Mouse (Mus musculus): ENCODE results near the gene Bmx. TPM values are rescaled to one million over a fixed set of nuclear protein-coding genes. Genes with fewer than 3 reads are reported as not detected.
A peak's percentile ranks its signal among the peaks of the same experiment; 100 is the strongest.

Bmx gene
- 5.8 and 5.9 TPM in 2 replicates for polyA plus RNA-seq (2015; fragmentation: Nextera tagmentation; extraction: Ambion mirVana)

DNA sequence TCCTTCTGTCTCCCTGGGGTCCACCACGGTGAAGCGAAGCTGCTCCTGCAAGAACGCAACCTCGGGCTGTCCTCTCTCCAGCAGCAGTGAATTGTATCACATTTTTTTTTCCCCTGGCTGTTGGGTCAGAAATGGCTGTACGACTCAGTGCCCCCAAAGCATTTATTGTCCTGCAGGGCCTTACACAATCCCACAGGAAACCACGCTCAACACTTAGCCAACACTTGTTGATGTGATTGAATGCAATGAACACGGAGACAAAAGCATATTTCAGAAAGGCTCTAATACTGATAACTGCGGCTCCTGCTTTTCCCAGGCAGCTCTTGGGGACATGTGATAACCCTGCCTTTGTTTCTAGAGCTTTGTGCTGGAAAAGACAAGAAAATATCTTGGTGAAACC, at the start of gene Bmx:
TSS of gene Bmx (minus strand) at position 137 of the 400 bp plus-strand sequence.
- Histone ChIP-seq H3K4me3 (peak within 1 kb of the TSS; percentile 33), H3K4me1 (0 out of 2 replicates have a peak, but pooled peaks cover 3% of the 10 kb centered on the region), H3K9ac (peak within 1 kb of the TSS; percentile 58), H3K27ac (replicated peaks) (peak within 1 kb of the TSS; percentile 84), H3K4me2 (peak within 1 kb of the TSS; percentile 48), H3K27me3 (replicated peaks) (no peaks in the 10 kb centered on the region; the same call in 1 of the 2 replicates), H3K36me3 (no peaks in the 10 kb centered on the region), H3K9me3 (no peaks in the 10 kb centered on the region)
- 32% methylated on average over 8 of the region's 8 CpGs for WGBS
- ATAC-seq (ENCODE audit: extremely low read depth, insufficient number of reproducible peaks, low FRiP score, low TSS enrichment) = no peak

DNA sequence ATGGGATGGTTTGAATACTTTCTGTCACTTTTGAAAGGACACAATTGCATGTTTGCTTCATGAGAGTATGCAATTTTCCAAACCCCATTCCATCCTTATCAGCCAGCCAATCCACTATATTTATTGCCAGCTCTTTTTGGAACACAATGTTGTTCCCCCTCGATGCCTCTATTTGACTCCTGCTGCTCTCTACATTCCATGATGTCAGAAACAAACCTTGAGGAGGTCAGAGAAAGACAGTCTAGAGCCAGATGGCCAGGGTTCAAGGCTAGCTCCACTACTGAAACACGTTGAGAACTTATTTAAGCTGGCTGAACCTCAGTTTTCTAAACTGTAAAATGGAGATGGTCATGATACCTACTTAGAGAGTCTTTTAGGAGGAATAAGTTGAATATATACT, 48.3 kb upstream of the Bmx start:
- no peak for ATAC-seq (ENCODE audit: extremely low read depth, insufficient number of reproducible peaks, low FRiP score, low TSS enrichment)
- no peak overlapping the region for H3K9ac ChIP-seq
- no peaks in the 10 kb centered on the region for H3K4me1 ChIP-seq
- no peak overlapping the region for H3K4me2 ChIP-seq
- no peaks in the 10 kb centered on the region for H3K9me3 ChIP-seq
- H3K27ac ChIP-seq (replicated peaks) = no peak overlapping the region
- 47% methylated on average over 2 of the region's 2 CpGs for WGBS
- no peaks in the 10 kb centered on the region for H3K27me3 ChIP-seq (replicated peaks)
- no peak overlapping the region for H3K4me3 ChIP-seq
- H3K36me3 ChIP-seq = no peaks in the 10 kb centered on the region

DNA sequence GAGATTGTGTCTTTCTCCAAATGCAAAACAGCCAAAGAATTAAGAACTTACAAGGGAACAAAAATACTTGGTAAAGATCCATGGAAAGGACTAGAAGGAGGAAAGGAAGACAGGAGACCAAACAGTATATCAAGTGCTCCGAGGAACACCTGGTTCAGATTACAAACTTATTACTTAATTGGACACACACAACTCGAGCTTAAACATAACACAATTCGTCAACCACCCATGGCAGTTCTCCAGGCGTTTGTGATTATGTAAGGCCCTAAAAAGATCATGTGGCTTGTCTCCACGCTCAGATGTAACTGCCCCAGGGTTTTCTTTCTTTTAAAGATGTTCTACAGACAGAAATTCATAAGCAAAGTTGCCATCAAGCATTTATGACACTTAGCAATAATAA, 33.2 kb upstream of the Bmx start:
- H3K4me1 ChIP-seq = no peaks in the 10 kb centered on the region
- H3K27ac ChIP-seq (replicated peaks) = no peak overlapping the region
- H3K9ac ChIP-seq = no peak overlapping the region
- H3K9me3 ChIP-seq = no peaks in the 10 kb centered on the region
- H3K4me2 ChIP-seq = no peak overlapping the region
- no peaks in the 10 kb centered on the region for H3K36me3 ChIP-seq
- no peak for ATAC-seq (ENCODE audit: extremely low read depth, insufficient number of reproducible peaks, low FRiP score, low TSS enrichment)
- no peaks in the 10 kb centered on the region for H3K27me3 ChIP-seq (replicated peaks)
- WGBS = 60% methylated on average over 5 of the region's 5 CpGs
- no peak overlapping the region for H3K4me3 ChIP-seq

DNA sequence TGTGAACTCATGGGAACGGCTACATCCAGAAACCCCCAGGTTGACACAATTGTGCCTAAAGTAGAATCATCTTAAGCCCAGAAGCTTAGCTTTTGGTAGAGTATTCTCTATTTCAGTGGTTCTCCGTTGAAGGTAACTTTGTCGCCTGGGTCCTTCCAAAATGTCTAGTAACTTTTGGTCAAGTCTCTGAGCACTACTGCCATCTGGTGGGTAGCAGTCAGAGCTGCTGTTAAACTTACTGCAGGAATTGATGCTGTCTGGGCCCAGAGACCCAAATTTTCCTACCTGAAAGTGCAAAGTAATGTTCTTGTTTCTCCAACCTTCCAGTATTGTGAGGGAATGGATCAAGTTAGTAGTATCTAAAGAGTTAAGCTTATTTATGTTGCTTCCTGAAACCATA, 29.1 kb upstream of the Bmx start:
- H3K27ac ChIP-seq (replicated peaks) = no peak overlapping the region
- H3K36me3 ChIP-seq = no peaks in the 10 kb centered on the region
- no peak for ATAC-seq (ENCODE audit: extremely low read depth, insufficient number of reproducible peaks, low FRiP score, low TSS enrichment)
- H3K4me1 ChIP-seq = no peaks in the 10 kb centered on the region
- no peaks in the 10 kb centered on the region for H3K9me3 ChIP-seq
- H3K9ac ChIP-seq = no peak overlapping the region
- no peak overlapping the region for H3K4me2 ChIP-seq
- no peaks in the 10 kb centered on the region for H3K27me3 ChIP-seq (replicated peaks)
- no peak overlapping the region for H3K4me3 ChIP-seq
- 56% methylated on average over 3 of the region's 3 CpGs for WGBS

DNA sequence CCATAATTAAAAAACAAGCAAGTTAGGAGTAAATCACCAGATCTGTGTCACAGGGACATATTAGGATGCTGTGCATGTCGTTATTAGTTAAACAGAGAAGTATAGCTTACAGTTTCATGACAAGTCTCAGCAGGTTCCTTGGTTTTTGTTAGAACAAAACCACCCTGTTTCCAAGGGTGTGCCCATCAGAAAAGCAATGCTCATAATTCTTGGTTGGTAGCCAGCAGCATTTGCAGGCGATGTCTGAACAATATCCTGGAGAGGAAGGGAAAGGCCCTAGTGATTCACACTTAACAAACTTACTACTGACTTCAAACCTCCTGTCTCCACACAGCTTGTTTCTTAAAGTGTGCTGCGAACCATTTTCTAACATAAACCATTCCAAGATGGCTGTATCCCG, 25.8 kb upstream of the Bmx start:
- Histone ChIP-seq H3K4me2 (no peak overlapping the region), H3K9me3 (no peaks in the 10 kb centered on the region), H3K27me3 (replicated peaks) (no peaks in the 10 kb centered on the region), H3K4me3 (no peak overlapping the region), H3K9ac (no peak overlapping the region), H3K4me1 (no peaks in the 10 kb centered on the region), H3K27ac (replicated peaks) (no peak overlapping the region), H3K36me3 (no peaks in the 10 kb centered on the region)
- no peak for ATAC-seq (ENCODE audit: extremely low read depth, insufficient number of reproducible peaks, low FRiP score, low TSS enrichment)
- WGBS = 71% methylated on average over 4 of the region's 4 CpGs

DNA sequence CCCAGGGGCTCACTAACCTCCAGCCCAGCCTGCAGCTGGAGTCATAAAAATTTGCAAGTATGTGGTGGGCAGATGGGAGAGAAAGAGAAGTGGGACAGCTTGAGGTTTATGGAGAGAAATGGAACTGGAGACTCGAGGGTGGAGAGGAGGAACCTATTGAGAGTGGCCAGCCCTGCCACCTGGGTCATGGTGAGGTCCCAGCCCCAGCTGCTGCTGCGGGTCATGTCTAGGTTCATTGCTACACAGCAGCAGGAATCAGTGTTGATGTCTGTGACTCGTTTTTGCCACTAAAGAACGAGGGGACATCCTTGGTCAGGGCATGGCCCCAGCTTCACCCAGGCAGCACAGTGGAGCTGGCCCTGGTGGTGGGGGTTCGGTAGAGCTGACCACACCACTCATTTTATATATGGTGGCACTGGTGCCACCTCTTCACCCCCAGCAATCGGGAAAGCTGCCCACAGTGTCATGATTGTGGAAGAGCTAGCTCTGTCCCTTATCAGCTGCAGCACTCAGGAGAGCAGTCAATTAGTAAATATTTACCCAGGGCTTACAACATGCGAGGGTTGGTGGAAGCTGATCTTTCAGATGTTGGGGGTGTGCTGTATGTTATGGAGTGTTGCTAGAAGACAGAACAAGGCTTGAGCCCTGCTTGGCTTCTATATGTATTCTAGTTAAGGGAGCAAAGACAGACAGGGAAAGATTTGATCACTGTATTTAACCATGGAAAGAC, 23.1 kb upstream of the Bmx start:
- Histone ChIP-seq H3K27me3 (replicated peaks) (no peaks in the 10 kb centered on the region), H3K36me3 (no peaks in the 10 kb centered on the region), H3K4me1 (no peaks in the 10 kb centered on the region), H3K4me2 (no peak overlapping the region), H3K9ac (no peak overlapping the region), H3K9me3 (no peaks in the 10 kb centered on the region), H3K27ac (replicated peaks) (no peak overlapping the region), H3K4me3 (no peak overlapping the region)
- no peak for ATAC-seq (ENCODE audit: extremely low read depth, insufficient number of reproducible peaks, low FRiP score, low TSS enrichment)
- WGBS = 41% methylated on average over 7 of the region's 7 CpGs

DNA sequence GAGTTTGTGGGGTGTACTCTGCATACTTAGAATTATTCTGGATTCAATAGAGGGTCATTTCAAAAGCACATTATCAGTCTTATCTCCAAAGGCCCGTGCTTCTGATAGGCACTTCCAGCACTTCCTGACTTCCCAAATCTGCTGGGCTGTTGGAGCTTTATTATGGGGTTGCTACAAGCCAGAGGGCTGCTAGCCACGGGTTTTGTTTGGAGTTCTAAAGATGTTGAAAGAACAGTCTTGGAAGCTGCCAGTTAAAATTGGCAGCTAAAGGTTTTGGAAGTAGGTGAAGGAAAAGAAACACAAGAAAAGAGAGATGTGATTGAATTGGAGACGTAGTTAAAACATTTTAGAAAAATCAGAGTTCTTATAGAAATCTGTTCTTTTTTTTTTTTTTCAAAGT, 17.5 kb upstream of the Bmx start:
- no peak overlapping the region for H3K27ac ChIP-seq (replicated peaks)
- no peak overlapping the region for H3K4me2 ChIP-seq
- no peaks in the 10 kb centered on the region for H3K36me3 ChIP-seq
- WGBS = 29% methylated on average over 3 of the region's 3 CpGs
- H3K4me1 ChIP-seq = no peaks in the 10 kb centered on the region
- ATAC-seq (ENCODE audit: extremely low read depth, insufficient number of reproducible peaks, low FRiP score, low TSS enrichment) = no peak
- no peaks in the 10 kb centered on the region for H3K27me3 ChIP-seq (replicated peaks)
- no peak overlapping the region for H3K4me3 ChIP-seq
- H3K9ac ChIP-seq = no peak overlapping the region
- no peaks in the 10 kb centered on the region for H3K9me3 ChIP-seq

DNA sequence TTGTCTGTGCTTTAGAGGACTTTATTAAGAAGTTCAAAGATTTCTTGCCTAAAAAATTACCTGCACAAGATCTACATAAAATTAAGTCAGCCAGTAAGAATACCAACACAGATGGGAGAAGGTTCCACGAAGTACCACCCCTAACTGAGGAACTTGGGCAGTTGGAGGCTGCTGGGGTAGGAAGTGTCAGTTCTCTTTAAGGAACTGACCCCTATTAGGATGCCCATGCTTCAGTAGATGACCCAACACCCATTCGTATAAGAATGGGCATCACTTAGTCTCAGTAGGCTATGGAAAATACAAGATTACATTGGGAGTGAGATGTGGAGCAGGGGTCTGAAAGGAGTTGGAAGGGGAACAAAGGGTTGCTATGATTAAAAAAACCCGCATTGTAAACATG, 12.6 kb upstream of the Bmx start:
- Histone ChIP-seq H3K9me3 (no peaks in the 10 kb centered on the region), H3K9ac (no peak overlapping the region), H3K4me1 (no peaks in the 10 kb centered on the region; the same call in 1 of the 2 replicates), H3K4me3 (no peak overlapping the region), H3K36me3 (no peaks in the 10 kb centered on the region), H3K4me2 (peak overlapping the region; percentile 65; the same call in 1 of the 2 replicates), H3K27me3 (replicated peaks) (peaks cover 7% of the 10 kb centered on the region; the same call in 1 of the 2 replicates), H3K27ac (replicated peaks) (no peak overlapping the region)
- ATAC-seq (ENCODE audit: extremely low read depth, insufficient number of reproducible peaks, low FRiP score, low TSS enrichment) = no peak
- WGBS = 73% methylated on average over 3 of the region's 3 CpGs

DNA sequence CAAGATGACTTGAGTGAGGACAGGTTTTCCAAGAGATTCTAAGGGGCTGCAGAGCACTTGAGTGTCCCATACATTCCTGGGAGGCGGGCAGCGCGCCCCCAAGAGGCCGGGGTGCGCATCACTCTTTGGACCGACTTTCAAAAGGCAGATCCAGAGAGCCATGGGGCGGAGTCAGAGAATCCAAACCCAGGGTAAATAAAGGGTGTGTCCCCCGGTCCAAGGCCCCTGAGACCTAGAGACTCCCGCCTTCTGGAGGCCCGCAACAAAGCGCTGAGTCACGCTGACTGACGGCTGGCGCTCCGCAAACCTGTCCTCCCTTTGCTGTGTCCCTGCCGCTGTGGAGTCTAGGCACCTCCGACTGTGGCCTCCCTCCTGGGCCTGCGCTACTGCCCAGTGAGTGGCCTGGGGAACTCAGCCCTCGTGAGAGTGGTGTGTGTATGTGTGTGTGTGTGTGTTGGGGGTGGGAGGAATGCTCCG, 11.3 kb upstream of the Bmx start, which contains the start of gene Pir:
TSS of gene Pir (plus strand) at position 87 of the 477 bp plus-strand sequence.
- peak; percentile 91 for ATAC-seq (ENCODE audit: extremely low read depth, insufficient number of reproducible peaks, low FRiP score, low TSS enrichment)
- no peaks in the 10 kb centered on the region for H3K9me3 ChIP-seq
- WGBS = 9% methylated on average over 19 of the region's 20 CpGs
- H3K9ac ChIP-seq = peak within 1 kb of the TSS; percentile 65
- H3K4me2 ChIP-seq = peak within 1 kb of the TSS; percentile 65
- peak within 1 kb of the TSS; percentile 51 for H3K4me3 ChIP-seq
- no peaks in the 10 kb centered on the region for H3K36me3 ChIP-seq
- H3K4me1 ChIP-seq = no peaks in the 10 kb centered on the region; the same call in 1 of the 2 replicates
- H3K27me3 ChIP-seq (replicated peaks) = peaks cover 10% of the 10 kb centered on the region; the same call in 1 of the 2 replicates
- H3K27ac ChIP-seq (replicated peaks) = peak within 1 kb of the TSS; percentile 39; the same call in 1 of the 2 replicates

DNA sequence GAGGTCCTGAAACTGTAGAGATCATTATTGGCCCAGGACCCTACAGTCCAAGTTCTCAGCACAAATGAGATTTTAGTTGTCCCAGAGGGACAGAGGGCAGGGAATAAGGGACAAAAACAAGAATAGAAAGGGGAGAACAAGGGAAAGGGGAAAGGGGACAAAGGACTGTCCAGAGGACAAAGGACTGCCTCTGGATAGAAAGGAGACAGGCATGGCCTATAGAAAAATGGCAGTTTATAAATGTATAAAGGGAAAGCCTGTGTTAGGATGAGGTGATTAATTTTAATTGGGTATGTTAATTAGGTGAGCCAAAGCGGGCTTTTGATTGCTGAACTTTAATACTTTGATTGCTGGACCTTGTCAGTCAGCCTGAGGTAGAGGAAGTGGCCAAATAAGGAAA, 6.9 kb upstream of the Bmx start:
- peaks cover 10% of the 10 kb centered on the region; the same call in 1 of the 2 replicates for H3K27me3 ChIP-seq (replicated peaks)
- H3K9ac ChIP-seq = no peak overlapping the region
- H3K4me2 ChIP-seq = no peak overlapping the region
- 52% methylated on average over 1 of the region's 1 CpGs for WGBS
- H3K36me3 ChIP-seq = no peaks in the 10 kb centered on the region
- no peak for ATAC-seq (ENCODE audit: extremely low read depth, insufficient number of reproducible peaks, low FRiP score, low TSS enrichment)
- H3K4me3 ChIP-seq = no peak overlapping the region
- H3K4me1 ChIP-seq = no peaks in the 10 kb centered on the region; the same call in 1 of the 2 replicates
- no peak overlapping the region for H3K27ac ChIP-seq (replicated peaks)
- H3K9me3 ChIP-seq = no peaks in the 10 kb centered on the region

DNA sequence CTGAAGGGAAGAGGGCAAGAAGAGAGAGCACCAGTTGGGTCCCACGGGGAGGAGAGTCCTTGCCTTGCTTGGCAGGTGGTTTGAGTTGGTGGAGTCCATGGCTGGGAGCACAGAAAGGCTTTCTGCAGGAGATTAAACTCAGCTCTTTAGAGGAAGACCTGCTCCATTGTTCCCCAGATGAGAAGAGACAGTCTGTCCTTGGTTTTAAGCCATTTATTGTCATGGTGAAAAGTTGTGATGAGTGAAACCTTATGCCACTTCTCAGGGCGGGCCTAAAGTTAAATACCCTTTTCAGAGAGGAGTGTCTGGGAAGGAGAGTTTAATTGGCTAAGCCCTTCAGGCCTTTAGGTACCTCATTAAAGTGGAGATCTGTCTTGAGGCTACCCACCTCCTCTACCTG, 4.3 kb upstream of the Bmx start:
- Histone ChIP-seq H3K4me1 (0 out of 2 replicates have a peak, but pooled peaks cover 3% of the 10 kb centered on the region), H3K4me2 (no peak overlapping the region), H3K36me3 (no peaks in the 10 kb centered on the region), H3K27me3 (replicated peaks) (peaks cover 7% of the 10 kb centered on the region; the same call in 1 of the 2 replicates), H3K4me3 (no peak overlapping the region), H3K9me3 (no peaks in the 10 kb centered on the region), H3K9ac (no peak overlapping the region), H3K27ac (replicated peaks) (no peak overlapping the region)
- no peak for ATAC-seq (ENCODE audit: extremely low read depth, insufficient number of reproducible peaks, low FRiP score, low TSS enrichment)
- 54% methylated on average over 2 of the region's 2 CpGs for WGBS

DNA sequence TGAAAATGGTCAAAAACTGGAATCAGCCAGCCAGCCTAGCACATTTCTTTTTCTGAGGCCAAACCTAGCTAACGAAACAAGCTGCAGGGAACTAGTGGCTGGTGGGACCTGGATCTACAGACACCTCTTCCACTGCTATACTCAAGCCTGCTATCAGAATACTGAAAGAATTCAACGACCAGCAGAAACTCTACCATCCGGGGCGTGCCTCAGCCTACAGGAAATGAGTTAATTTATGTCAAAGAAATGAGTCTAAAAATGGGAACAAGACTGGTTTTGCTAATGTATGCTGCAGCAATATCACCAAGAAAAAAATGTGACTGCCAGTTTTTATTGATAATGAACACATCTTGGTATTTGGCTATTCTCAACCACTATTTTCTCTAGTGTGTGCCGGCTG, 669 bp upstream of the Bmx start:
- 56% methylated on average over 5 of the region's 5 CpGs for WGBS
- ATAC-seq (ENCODE audit: extremely low read depth, insufficient number of reproducible peaks, low FRiP score, low TSS enrichment) = no peak

More for the DNA sequence above, 669 bp upstream of the Bmx start:
- H3K4me3 ChIP-seq = no peak overlapping the region
- H3K4me2 ChIP-seq = no peak overlapping the region
- H3K9ac ChIP-seq = no peak overlapping the region
- no peaks in the 10 kb centered on the region for H3K9me3 ChIP-seq
- no peaks in the 10 kb centered on the region; the same call in 1 of the 2 replicates for H3K27me3 ChIP-seq (replicated peaks)
- H3K4me1 ChIP-seq = 0 out of 2 replicates have a peak, but pooled peaks cover 3% of the 10 kb centered on the region
- H3K27ac ChIP-seq (replicated peaks) = peak overlapping the region; percentile 84
- no peaks in the 10 kb centered on the region for H3K36me3 ChIP-seq
